Mouse (Mus musculus): ENCODE data around the gene Stab1. TPM values are rescaled to one million over a fixed set of nuclear protein-coding genes. Genes with fewer than 3 reads are reported as not detected.

The Stab1 gene
- total RNA-seq, 1 experiment, result 2.0 TPM

DNA sequence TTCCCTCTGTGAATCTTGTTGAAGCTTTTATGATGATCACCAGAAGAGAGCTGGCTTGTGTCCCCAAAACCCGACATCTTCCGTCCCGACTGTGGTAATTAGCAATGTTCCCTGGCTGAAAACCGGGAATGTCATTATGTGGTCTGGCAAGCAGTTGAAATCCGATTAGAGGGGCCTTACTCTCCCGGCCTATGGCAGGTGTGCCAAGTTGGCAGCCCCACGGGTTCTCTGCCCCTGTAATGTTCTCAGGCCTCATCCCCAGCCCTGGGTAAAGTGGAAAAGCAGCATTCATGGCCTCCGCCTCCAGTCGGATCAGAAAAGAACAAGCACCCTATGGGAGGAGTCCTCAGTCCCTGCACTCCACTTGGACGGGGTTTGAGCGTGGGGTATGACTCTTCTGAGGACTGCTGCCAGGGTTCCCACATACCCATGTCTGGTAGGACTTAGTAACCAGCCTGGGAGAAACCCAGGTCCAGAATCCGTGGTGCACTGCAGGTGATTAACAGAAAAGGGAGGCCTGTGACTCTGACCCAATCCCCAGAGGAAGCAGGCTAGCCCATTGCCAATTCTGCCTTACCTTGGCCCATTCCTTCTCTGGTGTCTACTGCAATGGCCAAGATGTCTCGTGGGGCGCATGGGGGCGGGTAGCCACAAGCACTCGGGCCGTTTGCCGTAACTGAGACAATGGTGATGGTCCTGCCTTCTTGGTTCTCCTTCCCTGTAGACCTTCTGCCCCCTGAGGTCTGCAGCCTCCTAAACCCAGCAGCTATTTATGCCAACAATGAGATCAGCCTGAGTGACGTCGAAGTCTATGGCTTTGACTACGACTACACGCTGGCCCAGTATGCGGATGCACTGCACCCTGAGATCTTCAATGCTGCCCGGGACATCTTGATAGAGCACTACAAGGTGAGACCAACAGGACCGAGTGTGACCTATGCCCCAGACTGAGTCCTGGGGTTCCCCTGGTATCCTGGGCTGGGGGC is 34.1 kb downstream of the Stab1 start:
- in situ Hi-C loops (cut with MboI; ENCODE audit: low sequenced_read_pairs in 2 of 2, unreplicated experiment in 2 of 2), result no loop called here
- TF ChIP-seq HCFC1 (IDR thresholded peaks at IDR 0.05; ENCODE audit: borderline replicate concordance, insufficient read depth, low read length) (no peak), MAFK (IDR thresholded peaks at IDR 0.05; ENCODE audit: insufficient read depth, low read depth, low read length) (no peak), ZNF384 (IDR thresholded peaks at IDR 0.05; ENCODE audit: low read depth, low read length) (no peak), CHD2 (IDR thresholded peaks at IDR 0.05; ENCODE audit: low read depth, low read length) (no peak), ZC3H11A (IDR thresholded peaks at IDR 0.05; ENCODE audit: borderline replicate concordance, low read depth, low read length) (no peak)
- no peak for DNase-seq (ENCODE audit: low read depth, low spot score)
- peaks cover 7 to 30% of the 10 kb centered on the region in 2 experiments for H3K4me1 ChIP-seq (ENCODE audit: control insufficient read depth in 2 of 2, insufficient read depth in 2 of 2, low read length in 2 of 2, poor library complexity in 1 of 2)
- no peak overlapping the region for H3K9ac ChIP-seq (ENCODE audit: insufficient read depth, low read depth, low read length, poor library complexity, severe bottlenecking)
- peaks cover 36% of the 10 kb centered on the region for H3K36me3 ChIP-seq (ENCODE audit: control insufficient read depth, insufficient read depth, low read length, poor library complexity, severe bottlenecking)
- H3K4me3 ChIP-seq (ENCODE audit: insufficient read depth in 1 of 2, low read depth in 1 of 2, low read length in 2 of 2, poor library complexity in 1 of 2, severe bottlenecking in 1 of 2), result no peak overlapping the region
- H3K27ac ChIP-seq (ENCODE audit: insufficient read depth, low read depth, low read length, poor library complexity, severe bottlenecking), result no peak overlapping the region
- no peaks in the 10 kb centered on the region for H3K9me3 ChIP-seq (ENCODE audit: control insufficient read depth, insufficient read depth, low read depth, low read length)

DNA sequence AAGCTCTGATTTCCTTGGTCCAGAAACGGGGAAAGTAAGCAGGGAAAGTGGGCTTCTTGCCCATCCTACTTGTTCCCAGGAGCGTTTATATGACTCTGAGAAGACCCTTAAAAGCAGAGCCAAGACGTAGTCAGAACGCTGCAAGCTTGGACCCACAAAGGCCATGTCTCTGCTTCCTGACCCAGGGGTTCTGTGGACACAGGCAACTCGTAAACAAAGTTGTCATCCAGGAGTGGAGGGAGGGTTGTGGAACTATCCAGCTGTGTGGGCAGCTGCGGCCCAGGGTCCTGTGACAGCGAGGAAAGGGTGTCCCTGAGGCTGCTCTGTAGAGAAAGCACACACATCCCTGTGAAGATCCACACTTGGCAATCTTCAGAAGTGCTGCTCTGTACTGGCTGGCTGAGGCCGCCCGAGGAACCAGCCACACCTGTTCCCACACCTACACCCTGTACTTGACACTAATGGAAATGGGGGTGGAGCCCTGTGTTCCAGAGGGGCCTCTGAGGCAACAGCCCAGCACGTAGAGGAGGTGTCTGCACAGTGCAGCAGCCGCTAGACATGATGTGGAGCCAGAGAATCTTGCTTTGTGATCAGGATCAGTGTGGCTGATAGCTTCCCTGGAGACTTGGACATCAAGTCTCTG is 35.3 kb downstream of the Stab1 start:
- Histone ChIP-seq H3K4me1 (ENCODE audit: control insufficient read depth in 2 of 2, insufficient read depth in 2 of 2, low read length in 2 of 2, poor library complexity in 1 of 2) (peaks cover 6 to 22% of the 10 kb centered on the region in 2 experiments), H3K9ac (ENCODE audit: insufficient read depth, low read depth, low read length, poor library complexity, severe bottlenecking) (no peak overlapping the region), H3K4me3 (ENCODE audit: insufficient read depth in 1 of 2, low read depth in 1 of 2, low read length in 2 of 2, poor library complexity in 1 of 2, severe bottlenecking in 1 of 2) (no peak overlapping the region), H3K36me3 (ENCODE audit: control insufficient read depth, insufficient read depth, low read length, poor library complexity, severe bottlenecking) (peaks cover 27% of the 10 kb centered on the region), H3K27ac (ENCODE audit: insufficient read depth, low read depth, low read length, poor library complexity, severe bottlenecking) (no peak overlapping the region), H3K9me3 (ENCODE audit: control insufficient read depth, insufficient read depth, low read depth, low read length) (no peaks in the 10 kb centered on the region)
- in situ Hi-C loops (cut with MboI; ENCODE audit: low sequenced_read_pairs in 2 of 2, unreplicated experiment in 2 of 2), result no loop called here
- DNase-seq (ENCODE audit: low read depth, low spot score), result no peak
- TF ChIP-seq MAFK (IDR thresholded peaks at IDR 0.05; ENCODE audit: insufficient read depth, low read depth, low read length) (no peak), ZC3H11A (IDR thresholded peaks at IDR 0.05; ENCODE audit: borderline replicate concordance, low read depth, low read length) (no peak), HCFC1 (IDR thresholded peaks at IDR 0.05; ENCODE audit: borderline replicate concordance, insufficient read depth, low read length) (no peak), CHD2 (IDR thresholded peaks at IDR 0.05; ENCODE audit: low read depth, low read length) (no peak), ZNF384 (IDR thresholded peaks at IDR 0.05; ENCODE audit: low read depth, low read length) (no peak)

DNA sequence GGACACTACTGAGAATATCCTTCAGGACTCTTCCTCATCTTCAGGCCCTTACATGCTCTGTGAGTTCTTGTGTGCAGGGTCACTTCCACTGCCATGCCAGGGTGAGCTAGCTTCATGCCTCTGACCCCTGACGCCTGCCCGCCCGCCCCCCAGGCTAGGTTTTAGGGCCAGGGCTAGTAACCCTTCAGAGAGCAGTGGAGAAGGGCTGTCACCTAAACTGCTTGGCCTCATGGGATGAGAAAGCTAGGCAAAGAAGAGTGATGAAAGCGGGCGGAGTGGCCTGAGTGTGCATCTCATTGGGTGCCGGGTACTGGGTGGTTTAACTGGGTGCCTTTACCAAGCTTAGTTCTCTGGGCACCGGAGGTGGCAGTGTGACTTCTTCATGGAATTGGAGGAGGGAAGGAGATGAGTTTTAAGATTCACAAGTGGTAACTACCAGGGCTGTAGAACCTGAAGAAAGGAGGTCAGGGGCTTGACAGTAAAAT is 35.9 kb downstream of the Stab1 start:
- no peak overlapping the region; the same call in 1 of the 2 replicates for H3K9ac ChIP-seq (ENCODE audit: insufficient read depth, low read depth, low read length, poor library complexity, severe bottlenecking)
- no peaks in the 10 kb centered on the region for H3K9me3 ChIP-seq (ENCODE audit: control insufficient read depth, insufficient read depth, low read depth, low read length)
- peaks cover 7 to 18% of the 10 kb centered on the region in 2 experiments for H3K4me1 ChIP-seq (ENCODE audit: control insufficient read depth in 2 of 2, insufficient read depth in 2 of 2, low read length in 2 of 2, poor library complexity in 1 of 2)
- H3K27ac ChIP-seq (ENCODE audit: insufficient read depth, low read depth, low read length, poor library complexity, severe bottlenecking), result no peak overlapping the region
- no peak for TF ChIP-seq MAFK (IDR thresholded peaks at IDR 0.05; ENCODE audit: insufficient read depth, low read depth, low read length)
- TF ChIP-seq ZC3H11A (IDR thresholded peaks at IDR 0.05; ENCODE audit: borderline replicate concordance, low read depth, low read length), result no peak
- TF ChIP-seq CHD2 (IDR thresholded peaks at IDR 0.05; ENCODE audit: low read depth, low read length), result no peak
- no peak for TF ChIP-seq ZNF384 (IDR thresholded peaks at IDR 0.05; ENCODE audit: low read depth, low read length)
- TF ChIP-seq HCFC1 (IDR thresholded peaks at IDR 0.05; ENCODE audit: borderline replicate concordance, insufficient read depth, low read length), result no peak
- H3K4me3 ChIP-seq (ENCODE audit: insufficient read depth in 1 of 2, low read depth in 1 of 2, low read length in 2 of 2, poor library complexity in 1 of 2, severe bottlenecking in 1 of 2), result no peak overlapping the region; a peak in 1 of 4 replicates
- DNase-seq (ENCODE audit: low read depth, low spot score), result no peak
- in situ Hi-C loops (cut with MboI; ENCODE audit: low sequenced_read_pairs in 2 of 2, unreplicated experiment in 2 of 2), result no loop called here
- H3K36me3 ChIP-seq (ENCODE audit: control insufficient read depth, insufficient read depth, low read length, poor library complexity, severe bottlenecking), result peaks cover 27% of the 10 kb centered on the region

DNA sequence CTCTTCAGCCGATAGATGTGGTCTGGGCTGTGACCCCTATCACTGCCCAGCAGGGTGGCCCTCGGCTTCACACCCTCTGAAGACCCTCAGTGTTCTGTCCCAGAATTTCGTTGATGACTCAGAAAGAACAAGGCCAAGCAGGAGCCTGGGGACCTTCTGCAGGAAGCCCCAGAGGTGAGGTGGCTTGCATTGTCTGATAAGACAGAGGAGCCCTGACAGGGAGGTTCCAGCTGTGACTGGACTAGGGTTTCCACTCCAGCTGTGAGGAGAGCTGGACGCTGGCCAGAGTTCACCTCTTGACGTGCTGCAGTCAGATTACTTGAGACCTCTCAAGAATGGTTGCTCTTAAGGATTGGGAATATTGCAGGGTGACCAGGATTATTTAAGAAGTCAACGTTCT is 36.4 kb downstream of the Stab1 start:
- no peak overlapping the region for H3K27ac ChIP-seq (ENCODE audit: insufficient read depth, low read depth, low read length, poor library complexity, severe bottlenecking)
- TF ChIP-seq ZC3H11A (IDR thresholded peaks at IDR 0.05; ENCODE audit: borderline replicate concordance, low read depth, low read length) (no peak), HCFC1 (IDR thresholded peaks at IDR 0.05; ENCODE audit: borderline replicate concordance, insufficient read depth, low read length) (no peak), MAFK (IDR thresholded peaks at IDR 0.05; ENCODE audit: insufficient read depth, low read depth, low read length) (no peak), ZNF384 (IDR thresholded peaks at IDR 0.05; ENCODE audit: low read depth, low read length) (no peak), CHD2 (IDR thresholded peaks at IDR 0.05; ENCODE audit: low read depth, low read length) (no peak)
- H3K36me3 ChIP-seq (ENCODE audit: control insufficient read depth, insufficient read depth, low read length, poor library complexity, severe bottlenecking), result peaks cover 26% of the 10 kb centered on the region
- H3K4me3 ChIP-seq (ENCODE audit: insufficient read depth in 1 of 2, low read depth in 1 of 2, low read length in 2 of 2, poor library complexity in 1 of 2, severe bottlenecking in 1 of 2), result peak overlapping the region; percentile 89 to 93
- no peak overlapping the region for H3K9ac ChIP-seq (ENCODE audit: insufficient read depth, low read depth, low read length, poor library complexity, severe bottlenecking)
- no peak for DNase-seq (ENCODE audit: low read depth, low spot score)
- H3K4me1 ChIP-seq (ENCODE audit: control insufficient read depth in 2 of 2, insufficient read depth in 2 of 2, low read length in 2 of 2, poor library complexity in 1 of 2), result peaks cover 7 to 16% of the 10 kb centered on the region in 2 experiments
- no peaks in the 10 kb centered on the region for H3K9me3 ChIP-seq (ENCODE audit: control insufficient read depth, insufficient read depth, low read depth, low read length)
- in situ Hi-C loops (cut with MboI; ENCODE audit: low sequenced_read_pairs in 2 of 2, unreplicated experiment in 2 of 2), result no loop called here

All from ES-E14 (cell line).